ENCODE assay signal across 28 mouse cellular contexts in the genomic region with DNA sequence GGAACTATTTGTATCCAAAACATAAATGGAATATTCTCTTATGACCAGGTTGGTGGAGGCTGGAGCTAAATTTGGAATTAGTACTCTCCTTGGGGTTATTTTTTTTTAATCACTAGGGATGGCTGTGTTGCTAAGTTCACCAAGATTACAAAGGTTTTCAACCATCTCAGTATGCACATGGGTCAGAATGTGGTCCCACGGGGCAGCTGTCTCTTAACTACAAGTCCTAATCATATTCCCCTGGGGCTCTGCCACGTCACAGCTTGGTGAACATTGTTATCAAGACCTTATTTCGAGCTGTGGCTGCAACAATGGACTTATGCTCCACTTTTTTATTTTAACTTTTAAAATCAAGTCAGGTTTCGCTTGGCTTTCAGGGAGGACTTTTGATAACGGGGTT.
DNase-seq lines count a peak whose midpoint lies in the region; TF ChIP-seq lines count a peak whose summit lies in the region.
"Had no signal": no experiment of that assay in that cellular context is flagged by ENCODE, and none has a peak within 500 bp of the region (broad histone marks: within the 10 kb centered on the region; RNA-seq: fewer than 3 reads in every experiment).

No protein-coding gene starts in this region.

- no peaks in the 10 kb centered on the region for H3K36me3 ChIP-seq in heart, embryonic 10.5 days
- H3K36me3 ChIP-seq: heart, embryonic 13.5 days; hindbrain, embryonic 12.5 days; intestine, embryonic 15.5 days; midbrain, embryonic 10.5 days; neural tube, embryonic 12.5 days had no signal

- 66% methylated on average over 5 of the region's 5 CpGs for WGBS in heart, embryonic 10.5 days

- DNase-seq in gastrocnemius, adult 2 months, result peak; percentile 23
- no peak for DNase-seq in gastrocnemius, adult 8-10 months (ENCODE audit: low spot score in 2 of 2)
- peak; percentile 10 to 13 for DNase-seq in heart, postnatal 14 days
- no peak for DNase-seq in heart, embryonic 10.5 days (ENCODE audit: low spot score)
- peak; percentile 15 to 45 for DNase-seq in adrenal gland, postnatal 36 days
- peak; percentile 20 for DNase-seq in skeletal muscle tissue, adult 2 months (ENCODE audit: low read depth, low spot score)
- no peak for DNase-seq in thymus, postnatal 0 days (ENCODE audit: low spot score)
- DNase-seq: B cell, adult 2 months; cerebellum, adult 11-12 months; cerebellum, adult 9-11 months; kidney, adult 9 months; kidney, postnatal 14 days; layer of hippocampus, adult 9-11 months; liver; lung, embryonic 14.5 days; lung, postnatal 14 days; right cerebral cortex, adult 18-20 months; thymus, adult 2 months; thymus, postnatal 4 days had no signal

- H3K9me3 ChIP-seq in heart, embryonic 10.5 days, result no peaks in the 10 kb centered on the region
- H3K9me3 ChIP-seq: forebrain, embryonic 13.5 days; heart, embryonic 13.5 days; hindbrain, embryonic 12.5 days; intestine, embryonic 15.5 days; midbrain, embryonic 10.5 days; neural tube, embryonic 12.5 days had no signal

- H3K27ac ChIP-seq in gastrocnemius, adult 2 months, result no peak overlapping the region
- H3K27ac ChIP-seq in heart, embryonic 10.5 days, result no peak overlapping the region
- H3K27ac ChIP-seq: forebrain, embryonic 13.5 days; heart, embryonic 13.5 days; hindbrain, embryonic 12.5 days; hindbrain, postnatal 0 days; intestine, embryonic 15.5 days; liver, embryonic 14.5 days; midbrain, embryonic 10.5 days; neural tube, embryonic 12.5 days had no signal

- intact Hi-C loops in gastrocnemius, adult 2 months (cut with DNase I), result no loop called here
- intact Hi-C loops in heart, postnatal 14 days (cut with DNase I), result no loop called here

- H3K4me1 ChIP-seq in heart, embryonic 10.5 days, result no peaks in the 10 kb centered on the region
- H3K4me1 ChIP-seq: forebrain, embryonic 13.5 days; hindbrain, embryonic 12.5 days; intestine, embryonic 15.5 days; midbrain, embryonic 10.5 days; neural tube, embryonic 12.5 days had no signal

- TF ChIP-seq CTCF in gastrocnemius, adult 2 months (IDR thresholded peaks at IDR 0.05), result no peak

- H3K4me3 ChIP-seq in gastrocnemius, adult 2 months, result no peak overlapping the region
- H3K4me3 ChIP-seq in heart, embryonic 10.5 days, result no peak overlapping the region
- H3K4me3 ChIP-seq: forebrain, embryonic 13.5 days; heart, embryonic 13.5 days; hindbrain, embryonic 12.5 days; intestine, embryonic 15.5 days; midbrain, embryonic 10.5 days; myocyte; neural tube, embryonic 12.5 days had no signal

- no peaks in the 10 kb centered on the region for H3K27me3 ChIP-seq in heart, embryonic 10.5 days (ENCODE audit: insufficient read depth, poor library complexity, severe bottlenecking)
- H3K27me3 ChIP-seq: forebrain, embryonic 13.5 days; heart, embryonic 13.5 days; hindbrain, embryonic 12.5 days; intestine, embryonic 15.5 days; neural tube, embryonic 12.5 days had no signal

Comparison
In these comparisons a context has a peak if more than half of its experiments do, and no peak if none do; other contexts are left out.
1. DNase-seq: peak in gastrocnemius, adult 2 months (single experiment), heart, postnatal 14 days (2 of 2), adrenal gland, postnatal 36 days (2 of 2) and skeletal muscle tissue, adult 2 months (single experiment); none in gastrocnemius, adult 8-10 months (0 of 2), heart, embryonic 10.5 days (single experiment) and thymus, postnatal 0 days (single experiment).